Mouse (Mus musculus) liver, embryonic 11.5 days (tissue): ENCODE measurements around the gene Gm10340. TPM values are rescaled to one million over a fixed set of nuclear protein-coding genes. Genes with fewer than 3 reads are reported as not detected.
"Not testable (repeated sequence)": the region's sequence is repeated elsewhere in the genome, so short reads cannot be mapped to it uniquely, and the experiment has no call there.

Experiments
- ATAC-seq: fragments of 200-750 bp; cut with Nextera tagmentation; replicated peaks from 2 replicates; pipeline ENCODE4 v1.8.0; 2017; ENCODE audit warnings: moderate number of reproducible peaks, mild to moderate bottlenecking, moderate TSS enrichment, moderate library complexity; ENCODE audit not compliant: low FRiP score
- DNase-seq: peaks from one replicate; pipeline ENCODE4 v3.0.0-alpha.2; 2017; ENCODE audit warnings: low spot score
- H3K27ac ChIP-seq: fragments of 300-500 bp; sonication (generic); 2 replicates; pipeline ENCODE4 v1.5.1; 2014; ENCODE audit warnings: mild to moderate bottlenecking, low read depth, low read length, control low read depth
- H3K27me3 ChIP-seq: fragments of 300-500 bp; sonication (generic); replicated peaks from 2 replicates; pipeline ENCODE4 v1.6.1; 2014; ENCODE audit warnings: low read length, mixed read lengths; ENCODE audit not compliant: control insufficient read depth, insufficient read depth
- H3K36me3 ChIP-seq: fragments of 300-500 bp; sonication (generic); 2 replicates; pipeline ENCODE4 v1.6.1; 2014; ENCODE audit warnings: mild to moderate bottlenecking, low read length, moderate library complexity, mixed read lengths; ENCODE audit not compliant: control insufficient read depth, insufficient read depth
- H3K4me1 ChIP-seq: fragments of 300-500 bp; sonication (generic); replicated peaks from 2 replicates; pipeline ENCODE4 v1.6.1; 2014; ENCODE audit warnings: low read length, mixed read lengths; ENCODE audit not compliant: control insufficient read depth, insufficient read depth
- H3K4me2 ChIP-seq: fragments of 300-500 bp; sonication (generic); 2 replicates; pipeline ENCODE4 v1.6.1; 2014; ENCODE audit warnings: mild to moderate bottlenecking, control low read depth, moderate library complexity
- H3K4me3 ChIP-seq: fragments of 300-500 bp; sonication (generic); 2 replicates; pipeline ENCODE4 v1.5.1; 2014; ENCODE audit warnings: low read depth, low read length, control low read depth
- H3K9ac ChIP-seq: fragments of 300-500 bp; sonication (generic); 2 replicates; pipeline ENCODE4 v1.6.1; 2014; ENCODE audit warnings: low read depth, low read length, control low read depth
- H3K9me3 ChIP-seq: fragments of 300-500 bp; sonication (generic); 2 replicates; pipeline ENCODE4 v1.6.1; 2016; ENCODE audit warnings: low read length, inconsistent platforms, mixed read lengths; ENCODE audit not compliant: control insufficient read depth
- WGBS: fragments of 180-500 bp; shearing (Covaris S2); extraction: QIAGEN DNeasy Blood & Tissue Kit; methylation state at CpG from one replicate; pipeline ENCODE4 v1.1.7; 2014; 5-methylcytosine and 5-hydroxymethylcytosine counted together
- polyA plus RNA-seq: library from polyadenylated mRNA; unstranded; fragments of >200 nt; fragmentation: Nextera tagmentation; extraction: Ambion mirVana; gene quantifications from 2 replicates; pipeline ENCODE4 v1.2.1, GENCODE M21; 2014

The Gm10340 gene
- not detected in 2 replicates for polyA plus RNA-seq

GRCm38 (mm10) chr14:3133697-3134096 is at the start of gene Gm10340:
TSS of gene Gm10340 (plus strand) at chr14:3133997.
- not testable (repeated sequence) for H3K4me3 ChIP-seq, DNase-seq, H3K4me1 ChIP-seq, ATAC-seq, H3K4me2 ChIP-seq, H3K27ac ChIP-seq, H3K9me3 ChIP-seq, H3K27me3 ChIP-seq, H3K36me3 ChIP-seq, H3K9ac ChIP-seq
- 74% methylated on average over 2 of the region's 3 CpGs for WGBS

- DNase-seq = not testable (repeated sequence)
- WGBS = 81% methylated on average over 12 of the region's 25 CpGs
Measured at GRCm38 (mm10) chr14:3116051-3116450, 17.7 kb upstream of the Gm10340 start.

DNA sequence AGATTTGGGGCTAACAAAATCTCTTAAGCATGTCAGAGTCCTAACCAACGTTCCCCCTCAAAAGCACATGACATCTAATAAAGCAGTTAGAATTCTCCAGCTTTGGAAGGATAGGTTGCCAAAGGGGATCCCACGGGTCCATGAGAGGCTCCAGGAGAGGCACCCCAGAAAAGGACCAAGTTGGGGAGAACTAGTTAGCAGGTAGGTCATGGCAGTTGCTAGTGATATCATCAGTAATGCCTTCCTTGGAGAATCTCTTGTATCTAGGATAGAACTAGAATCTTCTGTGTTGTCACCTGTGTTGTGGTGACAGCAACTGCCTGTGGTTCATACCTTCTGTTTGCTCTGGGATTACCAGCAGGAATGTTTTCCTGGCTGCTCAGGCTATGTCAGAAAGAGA is 54.2 kb downstream of the Gm10340 start, which contains the start of gene Gm5795:
TSS of gene Gm5795 (plus strand) at position 301 of the 400 bp plus-strand sequence.
- DNase-seq, ATAC-seq, H3K27ac ChIP-seq, H3K9ac ChIP-seq, H3K36me3 ChIP-seq, H3K4me3 ChIP-seq, H3K4me1 ChIP-seq, H3K9me3 ChIP-seq, H3K27me3 ChIP-seq, H3K4me2 ChIP-seq: not testable (repeated sequence)
- WGBS = no CpG with 5 or more reads among the region's 2 CpGs

More at GRCm38 (mm10) chr14:3116051-3116450, 17.7 kb upstream of the Gm10340 start:
- ATAC-seq, H3K4me3 ChIP-seq, H3K4me1 ChIP-seq, H3K9me3 ChIP-seq, H3K27me3 ChIP-seq, H3K27ac ChIP-seq, H3K4me2 ChIP-seq, H3K9ac ChIP-seq, H3K36me3 ChIP-seq: not testable (repeated sequence)

Other genes starting within 250 kb of the Gm10340 start
- gene Gm2888, start 104.0 kb upstream of the Gm10340 start, polyA plus RNA-seq = not detected in 2 replicates
- gene Gm2897, start 84.7 kb upstream of the Gm10340 start, polyA plus RNA-seq = 0.79 and 1.1 TPM in 2 replicates
- not detected in 2 replicates for gene Gm5795, start 54.3 kb downstream of the Gm10340 start, polyA plus RNA-seq
- 2.4 and 2.7 TPM in 2 replicates for gene D830030K20Rik, start 74.5 kb downstream of the Gm10340 start, polyA plus RNA-seq
- not detected in 2 replicates for gene Gm2956, start 198.6 kb downstream of the Gm10340 start, polyA plus RNA-seq